Mouse (Mus musculus): Measurements from ENCODE around the gene Ptprn2. TPM values are rescaled to one million over a fixed set of nuclear protein-coding genes. Genes with fewer than 3 reads are reported as not detected.

Gene Ptprn2
- polyA plus RNA-seq, 1 experiment = 1.2 TPM

DNA sequence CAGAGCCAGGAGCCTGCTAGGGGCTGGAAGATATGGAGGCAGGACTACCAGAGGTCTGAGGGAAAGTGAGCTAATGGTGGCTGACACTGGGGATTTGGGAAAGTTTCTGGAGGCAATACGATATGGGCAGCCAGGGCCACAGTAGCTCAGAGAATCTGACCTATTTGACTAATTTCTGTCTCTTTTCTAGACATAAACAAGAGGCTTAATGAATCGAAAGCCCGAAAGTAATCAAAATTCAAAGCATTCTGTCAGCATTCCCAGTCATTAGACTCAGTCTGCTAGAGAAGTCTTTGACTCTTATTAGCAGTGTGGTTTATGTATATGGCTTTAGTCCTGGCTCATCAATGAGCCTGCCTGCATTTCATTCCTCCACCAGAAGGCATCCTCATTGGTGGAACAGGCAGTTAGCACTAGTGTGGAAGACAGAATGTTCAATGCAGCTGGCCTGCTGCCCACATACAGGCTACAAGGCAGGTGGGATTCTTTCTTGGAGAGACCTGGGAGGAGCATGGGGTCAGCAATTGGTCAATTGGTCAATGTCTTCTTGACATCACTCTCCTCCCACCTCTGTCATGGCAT is 353.2 kb downstream of the Ptprn2 start:
- no peaks in the 10 kb centered on the region for H3K4me1 ChIP-seq (replicated peaks; ENCODE audit: control insufficient read depth, insufficient read depth, low read length)
- DNase-seq = no peak
- H3K27me3 ChIP-seq (ENCODE audit: control insufficient read depth, insufficient read depth, low read length) = no peaks in the 10 kb centered on the region
- TF ChIP-seq CTCF (IDR thresholded peaks at IDR 0.05; ENCODE audit: borderline replicate concordance, control insufficient read depth, extremely low read depth, insufficient read depth, low read length, poor library complexity) (no peak), POLR2A (IDR thresholded peaks at IDR 0.05; ENCODE audit: control insufficient read depth, extremely low read depth, insufficient read depth, low read length, poor library complexity) (no peak)
- no peaks in the 10 kb centered on the region for H3K36me3 ChIP-seq (ENCODE audit: control insufficient read depth, insufficient read depth, low read length)
- no peak overlapping the region for H3K27ac ChIP-seq (ENCODE audit: control insufficient read depth, insufficient read depth, low read length)
- WGBS = 84% methylated on average over 3 of the region's 3 CpGs
- no peak overlapping the region for H3K4me3 ChIP-seq (ENCODE audit: control insufficient read depth, insufficient read depth, low read length)

- H3K36me3 ChIP-seq (ENCODE audit: control insufficient read depth, insufficient read depth, low read length) = no peaks in the 10 kb centered on the region
- 85% methylated on average over 8 of the region's 8 CpGs for WGBS
These were observed 357.3 kb downstream of the Ptprn2 start for GRCm38 (mm10) chr12:116842723-116843272.

GRCm38 (mm10) chr12:116846220-116846619 is 360.7 kb downstream of the Ptprn2 start:
- Histone ChIP-seq H3K4me1 (replicated peaks; ENCODE audit: control insufficient read depth, insufficient read depth, low read length) (no peaks in the 10 kb centered on the region), H3K27ac (ENCODE audit: control insufficient read depth, insufficient read depth, low read length) (no peak overlapping the region), H3K4me3 (ENCODE audit: control insufficient read depth, insufficient read depth, low read length) (no peak overlapping the region), H3K27me3 (ENCODE audit: control insufficient read depth, insufficient read depth, low read length) (no peaks in the 10 kb centered on the region), H3K36me3 (ENCODE audit: control insufficient read depth, insufficient read depth, low read length) (no peaks in the 10 kb centered on the region)
- no peak for TF ChIP-seq CTCF (IDR thresholded peaks at IDR 0.05; ENCODE audit: borderline replicate concordance, control insufficient read depth, extremely low read depth, insufficient read depth, low read length, poor library complexity)
- TF ChIP-seq POLR2A (IDR thresholded peaks at IDR 0.05; ENCODE audit: control insufficient read depth, extremely low read depth, insufficient read depth, low read length, poor library complexity) = no peak
- DNase-seq = no peak

More at GRCm38 (mm10) chr12:116842723-116843272, 357.3 kb downstream of the Ptprn2 start:
- Histone ChIP-seq H3K27me3 (ENCODE audit: control insufficient read depth, insufficient read depth, low read length) (no peaks in the 10 kb centered on the region), H3K27ac (ENCODE audit: control insufficient read depth, insufficient read depth, low read length) (no peak overlapping the region), H3K4me3 (ENCODE audit: control insufficient read depth, insufficient read depth, low read length) (no peak overlapping the region), H3K4me1 (replicated peaks; ENCODE audit: control insufficient read depth, insufficient read depth, low read length) (no peaks in the 10 kb centered on the region)
- DNase-seq = no peak
- no peak for TF ChIP-seq CTCF (IDR thresholded peaks at IDR 0.05; ENCODE audit: borderline replicate concordance, control insufficient read depth, extremely low read depth, insufficient read depth, low read length, poor library complexity)
- no peak for TF ChIP-seq POLR2A (IDR thresholded peaks at IDR 0.05; ENCODE audit: control insufficient read depth, extremely low read depth, insufficient read depth, low read length, poor library complexity)

DNA sequence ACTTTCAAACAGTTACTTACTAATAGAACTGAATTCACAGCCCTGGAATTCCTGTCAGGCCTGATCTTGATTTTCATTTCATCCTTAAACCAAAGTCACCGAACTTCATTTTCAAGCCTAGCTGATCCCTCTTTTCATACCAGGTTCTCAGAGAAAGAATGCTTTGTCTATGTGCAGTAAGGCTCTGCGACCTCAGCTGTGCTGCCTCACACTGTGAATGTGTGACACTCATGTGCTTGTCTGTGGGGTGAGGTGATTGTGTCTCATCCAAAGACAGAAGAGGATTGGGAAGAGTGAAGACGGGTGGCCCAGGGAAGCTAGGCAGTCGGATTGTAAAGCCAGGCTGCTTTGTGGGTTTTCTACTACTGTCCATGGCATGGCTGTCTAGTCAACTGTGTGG is 361.5 kb downstream of the Ptprn2 start:
- no peak for DNase-seq
- H3K4me3 ChIP-seq (ENCODE audit: control insufficient read depth, insufficient read depth, low read length) = no peak overlapping the region
- H3K27ac ChIP-seq (ENCODE audit: control insufficient read depth, insufficient read depth, low read length) = no peak overlapping the region
- no peaks in the 10 kb centered on the region for H3K27me3 ChIP-seq (ENCODE audit: control insufficient read depth, insufficient read depth, low read length)
- WGBS = 91% methylated on average over 4 of the region's 4 CpGs
- no peaks in the 10 kb centered on the region for H3K4me1 ChIP-seq (replicated peaks; ENCODE audit: control insufficient read depth, insufficient read depth, low read length)
- H3K36me3 ChIP-seq (ENCODE audit: control insufficient read depth, insufficient read depth, low read length) = no peaks in the 10 kb centered on the region
- TF ChIP-seq CTCF (IDR thresholded peaks at IDR 0.05; ENCODE audit: borderline replicate concordance, control insufficient read depth, extremely low read depth, insufficient read depth, low read length, poor library complexity) = no peak
- no peak for TF ChIP-seq POLR2A (IDR thresholded peaks at IDR 0.05; ENCODE audit: control insufficient read depth, extremely low read depth, insufficient read depth, low read length, poor library complexity)

DNA sequence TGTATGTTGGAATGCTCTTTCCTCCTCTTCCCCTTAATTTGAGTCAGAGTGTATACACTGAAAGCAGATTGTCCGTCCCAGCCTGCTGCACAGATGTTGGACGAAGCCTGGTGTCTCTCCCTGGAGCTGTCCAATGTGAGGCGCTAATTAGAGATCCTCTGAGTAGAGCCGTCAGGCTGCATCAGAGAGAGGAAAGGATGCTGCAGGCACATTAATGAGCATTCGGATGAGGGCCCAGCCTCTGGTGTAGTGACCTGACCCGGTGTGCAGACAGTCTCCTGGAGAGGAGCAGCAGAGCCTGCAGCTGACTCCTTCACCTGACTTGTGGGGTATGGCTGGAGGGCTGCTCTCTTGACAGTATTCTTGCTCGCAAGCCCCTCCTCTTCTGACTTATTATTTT is 370.8 kb downstream of the Ptprn2 start:
- H3K4me1 ChIP-seq (replicated peaks; ENCODE audit: control insufficient read depth, insufficient read depth, low read length) = no peaks in the 10 kb centered on the region
- no peak overlapping the region for H3K4me3 ChIP-seq (ENCODE audit: control insufficient read depth, insufficient read depth, low read length)
- TF ChIP-seq POLR2A (IDR thresholded peaks at IDR 0.05; ENCODE audit: control insufficient read depth, extremely low read depth, insufficient read depth, low read length, poor library complexity) (no peak), CTCF (IDR thresholded peaks at IDR 0.05; ENCODE audit: borderline replicate concordance, control insufficient read depth, extremely low read depth, insufficient read depth, low read length, poor library complexity) (no peak)
- 78% methylated on average over 7 of the region's 7 CpGs for WGBS
- H3K36me3 ChIP-seq (ENCODE audit: control insufficient read depth, insufficient read depth, low read length) = no peaks in the 10 kb centered on the region
- no peak for DNase-seq
- H3K27ac ChIP-seq (ENCODE audit: control insufficient read depth, insufficient read depth, low read length) = no peak overlapping the region
- H3K27me3 ChIP-seq (ENCODE audit: control insufficient read depth, insufficient read depth, low read length) = no peaks in the 10 kb centered on the region

- Histone ChIP-seq H3K27me3 (ENCODE audit: control insufficient read depth, insufficient read depth, low read length) (no peaks in the 10 kb centered on the region), H3K4me1 (replicated peaks; ENCODE audit: control insufficient read depth, insufficient read depth, low read length) (no peaks in the 10 kb centered on the region), H3K36me3 (ENCODE audit: control insufficient read depth, insufficient read depth, low read length) (no peaks in the 10 kb centered on the region), H3K4me3 (ENCODE audit: control insufficient read depth, insufficient read depth, low read length) (no peak overlapping the region), H3K27ac (ENCODE audit: control insufficient read depth, insufficient read depth, low read length) (no peak overlapping the region)
- TF ChIP-seq POLR2A (IDR thresholded peaks at IDR 0.05; ENCODE audit: control insufficient read depth, extremely low read depth, insufficient read depth, low read length, poor library complexity) = no peak
- no peak for TF ChIP-seq CTCF (IDR thresholded peaks at IDR 0.05; ENCODE audit: borderline replicate concordance, control insufficient read depth, extremely low read depth, insufficient read depth, low read length, poor library complexity)
- WGBS = 93% methylated on average over 4 of the region's 4 CpGs
- DNase-seq = no peak
These were observed 376.0 kb downstream of the Ptprn2 start for GRCm38 (mm10) chr12:116861360-116862017.
